Mouse (Mus musculus): Measurements from ENCODE around the gene Gm20388. TPM values are rescaled to one million over a fixed set of nuclear protein-coding genes. Genes with fewer than 3 reads are reported as not detected.
A peak's percentile ranks its signal among the peaks of the same experiment; 100 is the strongest.
"Not testable (repeated sequence)": the region's sequence is repeated elsewhere in the genome, so short reads cannot be mapped to it uniquely, and the experiment has no call there.

Gene Gm20388
- total RNA-seq, 2 experiments from 2014 or later, result 2.2 to 7.6 TPM

- peak; percentile 40 to 49 for DNase-seq (ENCODE audit: low spot score in 2 of 2)
- H3K4me3 ChIP-seq, result peak overlapping the region; percentile 40
- TF ChIP-seq CTCF (conservative IDR thresholded peaks at IDR 0.05), result peak; percentile 88
- no peak overlapping the region for H3K27ac ChIP-seq
Observed at GRCm38 (mm10) chr8:123628253-123628967, 3717.8 kb downstream of the Gm20388 start.

DNA sequence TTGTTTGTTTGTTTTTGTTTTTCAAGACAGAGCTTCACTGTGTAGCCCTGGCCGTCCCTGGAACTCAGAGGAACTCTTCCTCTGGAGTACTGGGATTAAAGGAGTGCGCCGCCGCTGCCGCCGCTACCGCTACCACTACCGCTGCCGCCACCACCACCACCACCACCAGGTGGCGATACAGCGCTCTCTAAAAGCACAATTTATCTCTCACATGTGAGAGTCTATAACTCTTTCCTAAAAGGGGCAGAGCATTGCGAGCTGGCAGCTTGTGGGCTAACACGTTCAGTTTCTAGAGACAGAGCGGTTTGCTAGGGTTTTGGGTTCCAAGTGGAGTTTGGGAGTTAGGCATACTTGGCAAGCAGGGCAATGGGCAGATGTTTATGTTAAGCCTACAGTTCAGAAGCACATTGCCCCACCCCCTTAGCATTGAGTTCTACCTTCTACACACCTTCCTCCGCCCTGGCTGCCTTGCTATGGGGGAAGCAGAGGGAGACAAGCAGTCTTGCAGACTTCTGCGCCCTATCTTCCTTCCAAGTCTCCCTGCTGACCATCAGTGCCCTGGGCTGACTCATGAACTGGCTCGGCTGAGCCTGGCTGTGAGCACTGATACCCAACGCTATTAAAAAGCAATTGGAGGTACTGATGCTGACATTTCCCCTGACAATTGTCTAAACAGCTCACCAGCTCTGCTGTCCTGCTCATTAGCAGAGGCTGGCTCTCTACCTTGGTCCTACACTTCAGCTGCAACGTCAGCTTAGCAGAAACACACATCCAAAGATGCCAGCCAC is 3718.5 kb downstream of the Gm20388 start:
- Histone ChIP-seq H3K27ac (no peak overlapping the region), H3K4me3 (peak overlapping the region; percentile 40)
- DNase-seq (ENCODE audit: low spot score in 2 of 2), result peak; percentile 60 to 80
- peak; percentile 84 for TF ChIP-seq CTCF (conservative IDR thresholded peaks at IDR 0.05)

GRCm38 (mm10) chr8:123630058-123630457 is 3719.4 kb downstream of the Gm20388 start:
- Histone ChIP-seq H3K4me3 (no peak overlapping the region), H3K27ac (no peak overlapping the region)
- DNase-seq (ENCODE audit: low spot score in 2 of 2), result no peak
- TF ChIP-seq CTCF (conservative IDR thresholded peaks at IDR 0.05), result no peak

- Histone ChIP-seq H3K27ac (no peak overlapping the region), H3K4me3 (no peak overlapping the region)
- DNase-seq (ENCODE audit: low spot score in 2 of 2), result no peak
- no peak for TF ChIP-seq CTCF (conservative IDR thresholded peaks at IDR 0.05)
Observed at GRCm38 (mm10) chr8:123630841-123631251, 3720.2 kb downstream of the Gm20388 start.

DNA sequence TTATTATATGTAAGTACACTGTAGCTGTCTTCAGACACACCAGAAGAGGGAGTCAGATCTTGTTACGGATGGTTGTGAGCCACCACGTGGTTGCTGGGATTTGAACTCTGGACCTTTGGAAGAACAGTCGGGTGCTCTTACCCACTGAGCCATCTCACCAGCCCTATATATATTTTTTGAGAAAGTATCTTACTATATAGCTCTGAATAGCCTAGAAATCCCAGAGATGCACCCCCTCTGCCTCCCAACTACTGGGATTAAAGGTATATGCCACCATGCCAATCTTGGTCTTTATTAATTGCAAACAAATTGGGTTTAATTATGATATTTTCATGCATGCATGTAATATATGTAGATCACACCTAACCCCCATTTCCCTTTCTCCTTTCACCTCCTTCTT is 3721.1 kb downstream of the Gm20388 start:
- H3K27ac ChIP-seq; H3K4me3 ChIP-seq; DNase-seq (ENCODE audit: low spot score in 2 of 2): not testable (repeated sequence)

DNA sequence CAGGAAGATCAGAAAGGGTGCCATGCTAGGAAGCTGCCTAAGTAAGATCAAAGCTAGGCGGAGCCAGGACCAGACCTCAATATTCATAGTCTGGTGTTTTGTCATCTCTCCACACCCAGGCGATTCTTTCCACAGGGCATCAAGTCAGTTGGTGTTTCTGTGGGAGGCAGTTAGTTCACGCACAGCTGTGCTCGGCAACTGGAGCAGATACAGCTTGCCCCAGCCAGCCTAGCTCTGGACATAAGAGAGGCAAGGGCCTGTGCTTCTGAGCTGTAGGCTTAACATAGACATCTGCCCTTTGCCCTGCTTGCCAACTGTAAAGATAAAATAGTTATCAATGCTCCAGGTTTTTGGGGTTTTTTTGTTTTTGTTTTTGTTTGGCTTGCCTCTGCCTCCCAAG is 3721.6 kb downstream of the Gm20388 start:
- no peak overlapping the region for H3K27ac ChIP-seq
- H3K4me3 ChIP-seq, result no peak overlapping the region

DNA sequence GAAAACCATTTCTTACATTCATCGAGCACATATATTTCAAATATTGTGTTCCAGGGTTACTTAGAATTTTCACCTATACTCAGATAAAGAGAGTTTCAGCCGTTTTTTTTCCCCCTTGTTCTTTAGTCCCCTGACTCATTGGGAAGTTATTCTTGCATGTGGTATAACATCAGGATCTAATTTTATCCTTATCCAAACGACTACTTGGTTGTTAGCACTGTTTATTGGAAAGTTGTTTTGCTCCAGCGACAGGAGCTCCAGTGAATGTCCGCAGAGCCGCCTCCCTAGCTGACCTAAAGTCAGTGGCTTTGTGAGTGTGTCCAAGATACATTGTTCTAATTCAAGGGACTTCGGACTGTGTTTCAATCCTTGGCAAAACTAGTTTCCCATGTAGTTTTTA is 3723.2 kb downstream of the Gm20388 start:
- no peak for TF ChIP-seq CTCF (conservative IDR thresholded peaks at IDR 0.05)
- Histone ChIP-seq H3K27ac (no peak overlapping the region), H3K4me3 (no peak overlapping the region)
- DNase-seq (ENCODE audit: low spot score in 2 of 2), result peak in 1 of 2 experiments; percentile 2

More for the DNA sequence above, 3721.6 kb downstream of the Gm20388 start:
- no peak for TF ChIP-seq CTCF (conservative IDR thresholded peaks at IDR 0.05)
- no peak for DNase-seq (ENCODE audit: low spot score in 2 of 2)

DNA sequence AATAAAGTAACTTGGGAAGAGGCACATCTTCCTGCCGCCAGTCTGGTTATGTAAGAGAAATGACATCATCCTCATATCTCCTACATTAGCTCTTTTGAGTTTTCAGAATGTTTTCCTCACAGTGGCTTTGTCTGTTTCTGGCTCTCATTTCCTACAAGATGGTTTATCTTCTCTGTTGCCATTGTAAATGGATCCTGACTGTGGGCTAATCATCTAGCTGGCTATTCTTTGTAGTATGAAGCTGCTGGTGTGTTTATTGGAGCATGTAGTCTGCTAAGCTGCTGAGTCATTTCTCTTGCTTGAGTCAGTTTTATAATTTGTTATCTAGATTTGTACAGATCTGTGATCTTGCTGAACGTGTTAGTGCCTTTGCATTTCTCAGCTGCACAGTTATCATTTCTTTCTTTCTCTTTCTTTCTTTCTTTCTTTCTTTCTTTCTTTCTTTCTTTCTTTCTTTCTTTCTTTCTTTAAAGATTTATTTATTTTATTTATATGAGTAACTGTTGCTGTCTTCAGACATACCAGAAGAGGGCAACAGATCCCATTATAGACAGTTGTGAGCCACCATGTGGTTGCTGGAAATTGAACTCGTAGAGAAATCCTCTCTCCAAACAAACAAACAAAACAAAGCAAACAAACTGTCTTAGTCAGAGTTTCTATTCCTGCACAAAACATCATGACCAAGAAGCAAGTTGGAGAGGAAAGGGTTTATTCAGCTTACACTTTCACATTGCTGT is 3723.9 kb downstream of the Gm20388 start:
- peak; percentile 60 for TF ChIP-seq CTCF (conservative IDR thresholded peaks at IDR 0.05)
- H3K4me3 ChIP-seq, result no peak overlapping the region
- DNase-seq (ENCODE audit: low spot score in 2 of 2), result peak; percentile 8 to 26
- H3K27ac ChIP-seq, result peak overlapping the region; percentile 72; the same call in 1 of the 2 replicates

DNA sequence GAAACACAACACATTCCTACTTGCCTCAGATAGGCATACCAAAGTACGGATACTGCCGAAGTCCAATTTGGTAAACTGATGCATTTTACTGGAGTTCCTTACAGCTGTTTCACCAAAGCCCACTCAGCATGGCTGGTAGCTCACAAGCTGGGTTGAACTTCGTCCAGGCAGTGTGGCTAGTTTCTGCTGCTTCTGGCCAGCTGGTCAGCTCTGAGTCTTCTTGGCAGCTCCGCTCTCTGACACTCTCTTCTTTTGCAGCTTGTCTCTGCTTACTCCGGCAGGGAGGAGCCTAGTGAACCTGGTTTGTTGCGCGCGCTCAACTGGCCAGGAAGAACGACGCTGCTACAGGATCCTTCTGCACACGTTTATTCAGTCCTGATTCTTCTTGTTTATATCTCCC is 3725.0 kb downstream of the Gm20388 start:
- no peak for TF ChIP-seq CTCF (conservative IDR thresholded peaks at IDR 0.05)
- DNase-seq (ENCODE audit: low spot score in 2 of 2), result peak in 1 of 2 experiments; percentile 5
- H3K27ac ChIP-seq, result no peak overlapping the region
- H3K4me3 ChIP-seq, result no peak overlapping the region

- TF ChIP-seq CTCF (conservative IDR thresholded peaks at IDR 0.05), result peak; percentile 84
- DNase-seq (ENCODE audit: low spot score in 2 of 2), result peak; percentile 61 to 73
- H3K27ac ChIP-seq, result no peak overlapping the region
- H3K4me3 ChIP-seq, result peak overlapping the region; percentile 37
Observed at GRCm38 (mm10) chr8:123643330-123644051, 3732.8 kb downstream of the Gm20388 start.

GRCm38 (mm10) chr8:123645229-123645628 is 3734.6 kb downstream of the Gm20388 start:
- DNase-seq (ENCODE audit: low spot score in 2 of 2), result no peak
- Histone ChIP-seq H3K27ac (no peak overlapping the region), H3K4me3 (no peak overlapping the region)
- TF ChIP-seq CTCF (conservative IDR thresholded peaks at IDR 0.05), result no peak
